Mouse (Mus musculus): ENCODE measurements around the gene Arfgap3.
"Not testable (repeated sequence)": the region's sequence is repeated elsewhere in the genome, so short reads cannot be mapped to it uniquely, and the experiment has no call there.

Gene Arfgap3

GRCm38 (mm10) chr15:83345898-83346529 lies 4.0 kb downstream of the Arfgap3 start:
- in situ Hi-C loops (cut with MseI, MboI): no loop called here

GRCm38 (mm10) chr15:83344956-83345355 lies 5.1 kb downstream of the Arfgap3 start:
- in situ Hi-C loops (cut with MseI, MboI): no loop called here

- in situ Hi-C loops (cut with MseI, MboI): no loop called here
These were observed 5.9 kb downstream of the Arfgap3 start for GRCm38 (mm10) chr15:83344157-83344556.

GRCm38 (mm10) chr15:83338908-83339307 lies 11.1 kb downstream of the Arfgap3 start:
- in situ Hi-C loops (cut with MseI, MboI): no loop called here

GRCm38 (mm10) chr15:83337903-83338870 lies 11.9 kb downstream of the Arfgap3 start:
- in situ Hi-C loops (cut with MseI, MboI): no loop called here

GRCm38 (mm10) chr15:83332373-83332772 lies 17.7 kb downstream of the Arfgap3 start:
- in situ Hi-C loops (cut with MseI, MboI): no loop called here

- in situ Hi-C loops (cut with MseI, MboI): no loop called here
These were observed 21.1 kb downstream of the Arfgap3 start for GRCm38 (mm10) chr15:83328952-83329351.

- in situ Hi-C loops (cut with MseI, MboI): no loop called here
These were observed 27.0 kb downstream of the Arfgap3 start for GRCm38 (mm10) chr15:83323071-83323470.

GRCm38 (mm10) chr15:83314914-83315313 lies 35.1 kb downstream of the Arfgap3 start:
- in situ Hi-C loops (cut with MseI, MboI): no loop called here

GRCm38 (mm10) chr15:83309878-83310277 lies 40.2 kb downstream of the Arfgap3 start:
- in situ Hi-C loops (cut with MseI, MboI): no loop called here

GRCm38 (mm10) chr15:83308708-83309107 lies 41.3 kb downstream of the Arfgap3 start:
- in situ Hi-C loops (cut with MseI, MboI): not testable (repeated sequence)

- in situ Hi-C loops (cut with MseI, MboI): no loop called here
These were observed 43.9 kb downstream of the Arfgap3 start for GRCm38 (mm10) chr15:83306181-83306580.

GRCm38 (mm10) chr15:83305192-83305921 lies 44.7 kb downstream of the Arfgap3 start:
- in situ Hi-C loops (cut with MseI, MboI): no loop called here

- in situ Hi-C loops (cut with MseI, MboI): no loop called here
These were observed 45.2 kb downstream of the Arfgap3 start for GRCm38 (mm10) chr15:83304804-83305191.

GRCm38 (mm10) chr15:83303656-83304484 lies 46.2 kb downstream of the Arfgap3 start:
- in situ Hi-C loops (cut with MseI, MboI): no loop called here

GRCm38 (mm10) chr15:83299916-83300582 lies 50.0 kb downstream of the Arfgap3 start:
- in situ Hi-C loops (cut with MseI, MboI): no loop called here

- in situ Hi-C loops (cut with MseI, MboI): no loop called here
These were observed 50.6 kb downstream of the Arfgap3 start for GRCm38 (mm10) chr15:83299450-83299849.

- in situ Hi-C loops (cut with MseI, MboI): no loop called here
These were observed 51.2 kb downstream of the Arfgap3 start for GRCm38 (mm10) chr15:83298810-83299209.

- in situ Hi-C loops (cut with MseI, MboI): no loop called here
These were observed 51.7 kb downstream of the Arfgap3 start for GRCm38 (mm10) chr15:83298313-83298712.

- in situ Hi-C loops (cut with MseI, MboI): no loop called here
These were observed 53.2 kb downstream of the Arfgap3 start for GRCm38 (mm10) chr15:83296771-83297311.
